Mouse (Mus musculus): ENCODE results near the gene Ntm. TPM values are rescaled to one million over a fixed set of nuclear protein-coding genes. Genes with fewer than 3 reads are reported as not detected.

Ntm gene
- polyA plus RNA-seq, 1 experiment: not detected

- no peak for TF ChIP-seq GATA1 (IDR thresholded peaks at IDR 0.05; ENCODE audit: low read length)
Observed at GRCm38 (mm10) chr9:29848735-29849455, 114.0 kb downstream of the Ntm start.

GRCm38 (mm10) chr9:29837344-29837743 lies 125.6 kb downstream of the Ntm start:
- TF ChIP-seq GATA1 (IDR thresholded peaks at IDR 0.05; ENCODE audit: low read length): no peak

GRCm38 (mm10) chr9:29834911-29835310 lies 128.0 kb downstream of the Ntm start:
- no peak for TF ChIP-seq GATA1 (IDR thresholded peaks at IDR 0.05; ENCODE audit: low read length)

GRCm38 (mm10) chr9:29833781-29834180 lies 129.2 kb downstream of the Ntm start:
- no peak for TF ChIP-seq GATA1 (IDR thresholded peaks at IDR 0.05; ENCODE audit: low read length)

GRCm38 (mm10) chr9:29827240-29827660 lies 135.7 kb downstream of the Ntm start:
- TF ChIP-seq GATA1 (IDR thresholded peaks at IDR 0.05; ENCODE audit: low read length): no peak

- TF ChIP-seq GATA1 (IDR thresholded peaks at IDR 0.05; ENCODE audit: low read length): no peak
Observed at GRCm38 (mm10) chr9:29825236-29825635, 137.7 kb downstream of the Ntm start.

GRCm38 (mm10) chr9:29823716-29824115 lies 139.2 kb downstream of the Ntm start:
- TF ChIP-seq GATA1 (IDR thresholded peaks at IDR 0.05; ENCODE audit: low read length): no peak

- TF ChIP-seq GATA1 (IDR thresholded peaks at IDR 0.05; ENCODE audit: low read length): no peak
Observed at GRCm38 (mm10) chr9:29812685-29813084, 150.3 kb downstream of the Ntm start.

- no peak for TF ChIP-seq GATA1 (IDR thresholded peaks at IDR 0.05; ENCODE audit: low read length)
Observed at GRCm38 (mm10) chr9:29806790-29807189, 156.2 kb downstream of the Ntm start.

GRCm38 (mm10) chr9:29804483-29804882 lies 158.5 kb downstream of the Ntm start:
- TF ChIP-seq GATA1 (IDR thresholded peaks at IDR 0.05; ENCODE audit: low read length): no peak

- no peak for TF ChIP-seq GATA1 (IDR thresholded peaks at IDR 0.05; ENCODE audit: low read length)
Observed at GRCm38 (mm10) chr9:29803738-29804285, 159.1 kb downstream of the Ntm start.

- TF ChIP-seq GATA1 (IDR thresholded peaks at IDR 0.05; ENCODE audit: low read length): no peak
Observed at GRCm38 (mm10) chr9:29802990-29803737, 159.8 kb downstream of the Ntm start.

GRCm38 (mm10) chr9:29802071-29802705 lies 160.8 kb downstream of the Ntm start:
- no peak for TF ChIP-seq GATA1 (IDR thresholded peaks at IDR 0.05; ENCODE audit: low read length)

- TF ChIP-seq GATA1 (IDR thresholded peaks at IDR 0.05; ENCODE audit: low read length): no peak
Observed at GRCm38 (mm10) chr9:29796281-29796680, 166.7 kb downstream of the Ntm start.

- no peak for TF ChIP-seq GATA1 (IDR thresholded peaks at IDR 0.05; ENCODE audit: low read length)
Observed at GRCm38 (mm10) chr9:29791199-29791915, 171.6 kb downstream of the Ntm start.
